Mouse (Mus musculus): ENCODE data around the gene Map1lc3b. TPM values are rescaled to one million over a fixed set of nuclear protein-coding genes. Genes with fewer than 3 reads are reported as not detected.

The Map1lc3b gene
- polyA plus RNA-seq (2017; shearing (Covaris generic)) = 100 to 1,000 TPM; 453 to 467 (median 467) TPM

GRCm38 (mm10) chr8:121590203-121591177 is at the start of gene Map1lc3b:
TSS of gene Map1lc3b (plus strand) at chr8:121590361.
- peak; percentile 73 for ATAC-seq

- no peak for ATAC-seq
These were observed 48.3 kb upstream of the Map1lc3b start for GRCm38 (mm10) chr8:121541862-121542261.

- ATAC-seq = no peak
These were observed 47.3 kb upstream of the Map1lc3b start for GRCm38 (mm10) chr8:121542901-121543300.

GRCm38 (mm10) chr8:121544276-121544785 is 45.8 kb upstream of the Map1lc3b start, which contains the start of gene 1700018B08Rik:
TSS of gene 1700018B08Rik (minus strand) at chr8:121544320.
- no peak for ATAC-seq

- no peak for ATAC-seq
These were observed 45.2 kb upstream of the Map1lc3b start for GRCm38 (mm10) chr8:121544936-121545335.

- ATAC-seq = peak; percentile 72
These were observed 43.0 kb upstream of the Map1lc3b start for GRCm38 (mm10) chr8:121547132-121547531.

- no peak for ATAC-seq
These were observed 40.1 kb upstream of the Map1lc3b start for GRCm38 (mm10) chr8:121550056-121550455.

GRCm38 (mm10) chr8:121551065-121551985 is 38.8 kb upstream of the Map1lc3b start:
- ATAC-seq = no peak

GRCm38 (mm10) chr8:121552506-121552905 is 37.7 kb upstream of the Map1lc3b start:
- no peak for ATAC-seq

GRCm38 (mm10) chr8:121553831-121554475 is 36.2 kb upstream of the Map1lc3b start:
- no peak for ATAC-seq

- no peak for ATAC-seq
These were observed 32.4 kb upstream of the Map1lc3b start for GRCm38 (mm10) chr8:121557746-121558145.

- no peak for ATAC-seq
These were observed 31.6 kb upstream of the Map1lc3b start for GRCm38 (mm10) chr8:121558538-121558937.

- ATAC-seq = no peak
These were observed 30.4 kb upstream of the Map1lc3b start for GRCm38 (mm10) chr8:121559801-121560200.

- no peak for ATAC-seq
These were observed 29.6 kb upstream of the Map1lc3b start for GRCm38 (mm10) chr8:121560432-121561100.

- no peak for ATAC-seq
These were observed 28.4 kb upstream of the Map1lc3b start for GRCm38 (mm10) chr8:121561636-121562345.

- no peak for ATAC-seq
These were observed 27.2 kb upstream of the Map1lc3b start for GRCm38 (mm10) chr8:121562941-121563351.

GRCm38 (mm10) chr8:121563701-121564100 is 26.5 kb upstream of the Map1lc3b start:
- no peak for ATAC-seq

GRCm38 (mm10) chr8:121568321-121568720 is 21.8 kb upstream of the Map1lc3b start:
- peak; percentile 46 for ATAC-seq

GRCm38 (mm10) chr8:121570335-121570734 is 19.8 kb upstream of the Map1lc3b start:
- ATAC-seq = peak; percentile 67

- ATAC-seq = peak; percentile 18
These were observed 19.4 kb upstream of the Map1lc3b start for GRCm38 (mm10) chr8:121570801-121571200.

- no peak for ATAC-seq
These were observed 18.0 kb upstream of the Map1lc3b start for GRCm38 (mm10) chr8:121572121-121572520.
